ENCODE assay signal across 11 mouse cellular contexts in genomic region chr4:59260871-59261515, GRCm38 (mm10).
DNase-seq lines count a peak whose midpoint lies in the region; ATAC-seq and TF ChIP-seq lines count a peak whose summit lies in the region.
"Had no signal": no experiment of that assay in that cellular context is flagged by ENCODE, and none has a peak within 500 bp of the region (broad histone marks: within the 10 kb centered on the region; RNA-seq: fewer than 3 reads in every experiment).

No protein-coding gene starts in this region.

- no peak overlapping the region for H3K9ac ChIP-seq in intestine, postnatal 0 days (ENCODE audit: low read depth, low read length)
- no peak overlapping the region for H3K9ac ChIP-seq in forebrain, embryonic 14.5 days (ENCODE audit: low read length)

- no peak overlapping the region for H3K4me2 ChIP-seq in intestine, postnatal 0 days (replicated peaks; ENCODE audit: low read depth)
- H3K4me2 ChIP-seq in forebrain, embryonic 14.5 days (ENCODE audit: low read length) = no peak overlapping the region

- H3K9me3 ChIP-seq in intestine, postnatal 0 days (ENCODE audit: control insufficient read depth) = no peaks in the 10 kb centered on the region
- H3K9me3 ChIP-seq in forebrain, embryonic 14.5 days (replicated peaks; ENCODE audit: control insufficient read depth, low read length) = no peaks in the 10 kb centered on the region
- H3K9me3 ChIP-seq: limb, embryonic 10.5 days had no signal

- H3K27ac ChIP-seq in intestine, postnatal 0 days (ENCODE audit: low read depth, low read length) = no peak overlapping the region
- no peak overlapping the region for H3K27ac ChIP-seq in forebrain, embryonic 14.5 days (ENCODE audit: low read depth, low read length)
- H3K27ac ChIP-seq: limb, embryonic 10.5 days; macrophage had no signal

- no peak overlapping the region for H3K4me3 ChIP-seq in intestine, postnatal 0 days (ENCODE audit: low read depth, low read length)
- H3K4me3 ChIP-seq in forebrain, embryonic 14.5 days (ENCODE audit: low read depth, low read length) = no peak overlapping the region
- H3K4me3 ChIP-seq: limb, embryonic 10.5 days had no signal

- no peaks in the 10 kb centered on the region for H3K27me3 ChIP-seq in intestine, postnatal 0 days (replicated peaks; ENCODE audit: control insufficient read depth, insufficient read depth, low read length)
- no peaks in the 10 kb centered on the region for H3K27me3 ChIP-seq in forebrain, embryonic 14.5 days (replicated peaks; ENCODE audit: control insufficient read depth, insufficient read depth, low read length)

- H3K36me3 ChIP-seq in intestine, postnatal 0 days (ENCODE audit: control insufficient read depth, insufficient read depth) = no peaks in the 10 kb centered on the region
- no peaks in the 10 kb centered on the region for H3K36me3 ChIP-seq in forebrain, embryonic 14.5 days (ENCODE audit: control insufficient read depth, insufficient read depth, low read length)
- H3K36me3 ChIP-seq: limb, embryonic 10.5 days had no signal

- DNase-seq in lung, postnatal 25 days (ENCODE audit: low spot score) = peak; percentile 40
- DNase-seq in lung, postnatal 10 days = no peak
- DNase-seq in thymus, postnatal 25 days = peak; percentile 68
- DNase-seq in adrenal gland, postnatal 14 days = no peak
- DNase-seq in forebrain, embryonic 14.5 days (ENCODE audit: low spot score) = no peak
- DNase-seq: heart, adult 11 months had no signal

- 78% methylated on average over 13 of the region's 13 CpGs for WGBS in intestine, postnatal 0 days
- 91% methylated on average over 13 of the region's 13 CpGs for WGBS in forebrain, embryonic 14.5 days

- TF ChIP-seq CTCF in intestine, postnatal 0 days (IDR thresholded peaks at IDR 0.05; ENCODE audit: low read depth) = no peak

- ATAC-seq in erythroblast, adult 5-6 weeks (replicated peaks; ENCODE audit: low FRiP score, poor library complexity, severe bottlenecking) = 0 out of 2 replicates have a peak, but pooled peaks have one; percentile 50
- ATAC-seq in megakaryocyte-erythroid progenitor cell, adult 5-6 weeks (replicated peaks; ENCODE audit: low FRiP score, low TSS enrichment, poor library complexity, severe bottlenecking) = peak; percentile 50; the same call in 1 of the 2 replicates
- ATAC-seq in intestine, postnatal 0 days = no peak
- ATAC-seq in forebrain, embryonic 14.5 days = no peak

- peaks cover 3% of the 10 kb centered on the region; the same call in 1 of the 2 replicates for H3K4me1 ChIP-seq in intestine, postnatal 0 days (replicated peaks; ENCODE audit: control insufficient read depth, insufficient read depth, low read length)
- no peaks in the 10 kb centered on the region for H3K4me1 ChIP-seq in forebrain, embryonic 14.5 days (ENCODE audit: control insufficient read depth, insufficient read depth, low read length)
- H3K4me1 ChIP-seq: limb, embryonic 10.5 days had no signal

Comparison
In these comparisons a context has a peak if more than half of its experiments do, and no peak if none do; other contexts are left out.
1. DNase-seq: peak in lung, postnatal 25 days (single experiment) and thymus, postnatal 25 days (single experiment); none in lung, postnatal 10 days (single experiment), adrenal gland, postnatal 14 days (single experiment) and forebrain, embryonic 14.5 days (single experiment).
2. ATAC-seq: peak in erythroblast, adult 5-6 weeks (single experiment) and megakaryocyte-erythroid progenitor cell, adult 5-6 weeks (single experiment); none in intestine, postnatal 0 days (single experiment) and forebrain, embryonic 14.5 days (single experiment).